Comparison of ENCODE assay signal across 27 mouse cellular contexts in genomic region chr4:123765071-123765470, GRCm38 (mm10). TPM values are rescaled to one million over a fixed set of nuclear protein-coding genes. Genes with fewer than 3 reads are reported as not detected.
"Had no signal": no experiment of that assay in that cellular context is flagged by ENCODE, and none has a peak within 500 bp of the region (broad histone marks: within the 10 kb centered on the region; RNA-seq: fewer than 3 reads in every experiment).

No protein-coding gene starts in this region.

- H3K9ac ChIP-seq: heart, embryonic 13.5 days; heart, embryonic 15.5 days; hindbrain, embryonic 12.5 days; hindbrain, embryonic 14.5 days; intestine, embryonic 15.5 days; limb, embryonic 12.5 days; liver, embryonic 13.5 days had no signal

- DNase-seq: gastrocnemius, adult 2 months; gastrocnemius, postnatal 10 days; gastrocnemius, postnatal 25 days; heart, adult 2 months; heart, postnatal 4 days; kidney, adult 18-20 months; kidney, adult 8-10 months; kidney, postnatal 10 days; kidney, postnatal 25 days; kidney, postnatal 4 days; liver, embryonic 13.5 days had no signal

- H3K27ac ChIP-seq: gastrocnemius, adult 2 months; heart, adult 2 months; heart, embryonic 13.5 days; heart, embryonic 15.5 days; hindbrain, embryonic 10.5 days; hindbrain, embryonic 12.5 days; hindbrain, embryonic 14.5 days; intestine, embryonic 15.5 days; layer of hippocampus, adult 2 months; left cerebral cortex, adult 2 months; limb, embryonic 10.5 days; limb, embryonic 12.5 days; liver, embryonic 13.5 days had no signal

- H3K27me3 ChIP-seq: heart, embryonic 13.5 days; heart, embryonic 15.5 days; hindbrain, embryonic 12.5 days; intestine, embryonic 15.5 days; limb, embryonic 12.5 days; liver, embryonic 13.5 days had no signal

- H3K4me2 ChIP-seq: heart, embryonic 11.5 days; heart, embryonic 13.5 days; heart, embryonic 15.5 days; hindbrain, embryonic 12.5 days; hindbrain, embryonic 14.5 days; intestine, embryonic 15.5 days; limb, embryonic 12.5 days; liver, embryonic 13.5 days had no signal

- H3K4me3 ChIP-seq: gastrocnemius, adult 2 months; heart, adult 2 months; heart, embryonic 13.5 days; heart, embryonic 15.5 days; hindbrain, embryonic 10.5 days; hindbrain, embryonic 12.5 days; intestine, embryonic 15.5 days; layer of hippocampus, adult 2 months; left cerebral cortex, adult 2 months; limb, embryonic 10.5 days; limb, embryonic 12.5 days; liver, embryonic 13.5 days had no signal

- H3K4me1 ChIP-seq: heart, embryonic 13.5 days; heart, embryonic 15.5 days; hindbrain, embryonic 10.5 days; hindbrain, embryonic 12.5 days; intestine, embryonic 15.5 days; limb, embryonic 10.5 days; limb, embryonic 12.5 days; liver, embryonic 13.5 days had no signal

- H3K9me3 ChIP-seq: heart, embryonic 13.5 days; heart, embryonic 15.5 days; hindbrain, embryonic 10.5 days; hindbrain, embryonic 12.5 days; intestine, embryonic 15.5 days; limb, embryonic 10.5 days; limb, embryonic 12.5 days; liver, embryonic 13.5 days had no signal

- ATAC-seq: hindbrain, embryonic 16.5 days; inflammation-experienced regulatory T-cells, adult 6 months; intestine, embryonic 15.5 days; intestine, postnatal 0 days had no signal

- H3K36me3 ChIP-seq: heart, embryonic 13.5 days; heart, embryonic 15.5 days; hindbrain, embryonic 10.5 days; hindbrain, embryonic 12.5 days; intestine, embryonic 15.5 days; limb, embryonic 10.5 days; limb, embryonic 12.5 days; liver, embryonic 13.5 days had no signal

RNA-seq across cellular contexts. Expression of gene Rhbdl2, which starts 22.6 kb away (rescaled TPM):
- total RNA-seq: gastrocnemius, adult 2 months; granulocyte monocyte progenitor cell, adult 5-6 weeks; heart, adult 2 months; heart, postnatal 25 days had no signal
- polyA plus RNA-seq: liver, embryonic 13.5 days had no signal
